Mouse (Mus musculus): ENCODE measurements around the gene Sel1l3. TPM values are rescaled to one million over a fixed set of nuclear protein-coding genes. Genes with fewer than 3 reads are reported as not detected.

The Sel1l3 gene
- polyA plus RNA-seq, 1 experiment from 2014 or later, result 1.1 TPM

DNA sequence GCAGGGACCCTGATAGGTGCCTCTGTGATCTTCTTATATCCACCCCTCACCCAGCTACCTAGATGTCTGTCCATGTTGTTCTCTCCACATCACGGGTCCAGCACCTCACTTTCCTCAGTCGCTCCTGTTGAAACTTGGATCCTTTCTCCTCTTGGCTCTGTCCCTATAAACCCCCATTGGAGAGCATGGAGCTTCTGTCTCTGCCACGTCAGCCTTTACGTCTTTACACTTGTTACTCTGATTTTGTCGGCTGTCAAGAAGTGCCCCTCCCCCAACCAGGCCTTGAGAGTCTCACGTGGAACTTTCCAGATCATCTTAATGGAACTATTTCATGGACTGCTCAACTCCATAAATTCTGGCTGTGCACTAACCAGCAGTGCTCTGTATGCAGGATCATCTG is 2.5 kb downstream of the Sel1l3 start:
- peaks cover 36% of the 10 kb centered on the region for H3K4me1 ChIP-seq
- H3K27ac ChIP-seq (replicated peaks), result no peak overlapping the region
- DNase-seq (ENCODE audit: low spot score), result no peak
- H3K36me3 ChIP-seq, result no peaks in the 10 kb centered on the region
- peaks cover 72% of the 10 kb centered on the region for H3K27me3 ChIP-seq (ENCODE audit: low read depth, poor library complexity, severe bottlenecking)
- H3K9me3 ChIP-seq (replicated peaks), result no peaks in the 10 kb centered on the region
- WGBS, result 57% methylated on average over 6 of the region's 6 CpGs
- H3K4me3 ChIP-seq, result no peak overlapping the region

DNA sequence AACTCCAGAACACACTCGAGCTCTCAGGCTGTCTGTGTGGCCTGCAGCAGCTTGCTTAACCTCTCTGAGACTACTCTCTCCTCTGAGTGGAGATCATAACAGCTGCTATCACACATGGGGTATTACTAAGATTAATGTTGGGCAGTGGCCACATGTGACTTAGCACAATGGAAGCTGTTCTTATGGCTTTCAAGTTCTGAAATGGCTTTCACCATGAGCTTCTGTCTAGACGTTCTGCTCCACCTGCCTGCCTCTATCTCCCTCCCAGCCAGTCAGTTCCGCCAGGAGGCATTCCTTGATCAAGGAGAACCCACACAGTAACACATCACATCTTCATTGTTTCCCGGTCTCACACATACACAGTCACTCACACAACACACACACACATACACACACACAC is 3.2 kb downstream of the Sel1l3 start:
- Histone ChIP-seq H3K27ac (replicated peaks) (no peak overlapping the region), H3K4me3 (no peak overlapping the region), H3K27me3 (ENCODE audit: low read depth, poor library complexity, severe bottlenecking) (peaks cover 67% of the 10 kb centered on the region), H3K9me3 (replicated peaks) (no peaks in the 10 kb centered on the region), H3K4me1 (peaks cover 36% of the 10 kb centered on the region), H3K36me3 (no peaks in the 10 kb centered on the region)
- 78% methylated on average over 4 of the region's 4 CpGs for WGBS
- DNase-seq (ENCODE audit: low spot score), result no peak

GRCm38 (mm10) chr5:53209773-53210172 is 4.0 kb downstream of the Sel1l3 start:
- H3K36me3 ChIP-seq, result no peaks in the 10 kb centered on the region
- no peak for DNase-seq (ENCODE audit: low spot score)
- H3K27me3 ChIP-seq (ENCODE audit: low read depth, poor library complexity, severe bottlenecking), result peaks cover 60% of the 10 kb centered on the region
- H3K4me3 ChIP-seq, result no peak overlapping the region
- no peak overlapping the region for H3K27ac ChIP-seq (replicated peaks)
- WGBS, result 52% methylated on average over 7 of the region's 7 CpGs
- peaks cover 33% of the 10 kb centered on the region for H3K4me1 ChIP-seq
- H3K9me3 ChIP-seq (replicated peaks), result no peaks in the 10 kb centered on the region

DNA sequence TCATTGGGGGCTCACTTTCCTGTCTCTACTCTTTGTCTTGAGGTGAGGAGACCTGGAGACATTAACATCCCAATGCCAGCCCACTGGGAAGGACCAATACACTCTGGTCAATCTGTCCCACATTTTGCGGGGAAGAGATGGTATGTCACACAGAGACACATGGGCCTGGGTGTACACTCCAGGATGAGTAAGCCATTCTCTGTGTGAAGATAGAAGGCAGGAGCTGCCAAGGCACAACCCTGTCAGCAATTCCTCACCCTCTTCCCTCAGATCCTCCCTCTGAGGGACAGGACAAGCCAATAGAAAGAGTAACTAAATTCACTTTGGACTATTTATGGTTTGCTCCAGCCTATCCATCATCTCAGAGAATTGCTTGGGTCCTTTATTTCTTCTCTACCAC is 5.0 kb downstream of the Sel1l3 start:
- no peak for DNase-seq (ENCODE audit: low spot score)
- no peak overlapping the region for H3K27ac ChIP-seq (replicated peaks)
- 97% methylated on average over 1 of the region's 1 CpGs for WGBS
- no peaks in the 10 kb centered on the region for H3K36me3 ChIP-seq
- no peak overlapping the region for H3K4me3 ChIP-seq
- H3K4me1 ChIP-seq, result peaks cover 23% of the 10 kb centered on the region
- H3K27me3 ChIP-seq (ENCODE audit: low read depth, poor library complexity, severe bottlenecking), result peaks cover 49% of the 10 kb centered on the region
- H3K9me3 ChIP-seq (replicated peaks), result no peaks in the 10 kb centered on the region

DNA sequence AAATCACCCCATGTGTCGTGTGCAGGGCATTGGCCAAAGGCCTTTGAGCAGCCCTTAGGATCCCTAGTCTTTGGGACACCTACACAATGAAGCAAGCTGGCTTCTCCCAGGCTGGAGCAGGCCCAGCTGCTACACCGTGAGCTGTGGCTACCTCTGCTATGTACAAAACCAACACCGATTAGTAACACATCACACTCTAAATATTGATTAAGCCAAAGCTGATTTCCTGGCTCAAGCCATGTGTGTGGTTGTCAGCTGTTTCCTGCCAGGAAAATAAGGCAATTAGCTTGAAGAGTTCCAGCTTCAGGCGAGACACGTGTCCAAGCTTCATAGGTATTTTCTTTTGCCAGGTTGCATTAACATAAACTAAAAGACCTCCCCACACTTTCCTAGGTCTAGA is 7.2 kb downstream of the Sel1l3 start:
- Histone ChIP-seq H3K4me3 (no peak overlapping the region), H3K27ac (replicated peaks) (no peak overlapping the region), H3K36me3 (no peaks in the 10 kb centered on the region), H3K27me3 (ENCODE audit: low read depth, poor library complexity, severe bottlenecking) (peaks cover 30% of the 10 kb centered on the region), H3K9me3 (replicated peaks) (no peaks in the 10 kb centered on the region), H3K4me1 (peaks cover 8% of the 10 kb centered on the region)
- 84% methylated on average over 5 of the region's 5 CpGs for WGBS
- no peak for DNase-seq (ENCODE audit: low spot score)

- Histone ChIP-seq H3K4me1 (no peaks in the 10 kb centered on the region), H3K9me3 (replicated peaks) (no peaks in the 10 kb centered on the region), H3K27ac (replicated peaks) (no peak overlapping the region), H3K4me3 (no peak overlapping the region), H3K36me3 (no peaks in the 10 kb centered on the region), H3K27me3 (ENCODE audit: low read depth, poor library complexity, severe bottlenecking) (no peaks in the 10 kb centered on the region)
- WGBS, result 83% methylated on average over 8 of the region's 8 CpGs
- DNase-seq (ENCODE audit: low spot score), result no peak
These were observed 11.0 kb downstream of the Sel1l3 start for GRCm38 (mm10) chr5:53202748-53203147.

DNA sequence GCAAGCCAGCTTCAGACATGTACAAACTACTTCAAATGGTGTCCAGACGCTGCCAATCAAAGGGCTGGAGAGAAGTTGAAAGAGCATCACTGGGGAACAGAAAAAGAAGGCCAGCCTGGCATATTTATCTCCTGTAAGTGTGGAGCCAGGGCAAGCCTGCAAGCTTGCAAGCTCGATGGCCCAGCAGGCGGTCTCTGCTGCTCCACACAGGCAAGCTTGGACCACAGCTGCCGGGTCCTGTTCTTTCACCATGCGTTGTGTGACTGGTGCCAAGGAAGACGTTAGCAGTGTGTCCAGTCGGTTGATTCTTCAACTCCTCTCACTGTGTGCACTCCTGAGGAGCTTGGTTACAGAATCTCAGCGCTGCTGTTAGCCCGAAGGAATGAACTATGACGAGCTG is 12.9 kb downstream of the Sel1l3 start:
- Histone ChIP-seq H3K9me3 (replicated peaks) (no peaks in the 10 kb centered on the region), H3K27me3 (ENCODE audit: low read depth, poor library complexity, severe bottlenecking) (no peaks in the 10 kb centered on the region), H3K4me3 (no peak overlapping the region), H3K4me1 (no peaks in the 10 kb centered on the region), H3K27ac (replicated peaks) (no peak overlapping the region), H3K36me3 (no peaks in the 10 kb centered on the region)
- no peak for DNase-seq (ENCODE audit: low spot score)
- WGBS, result 88% methylated on average over 10 of the region's 10 CpGs

- 79% methylated on average over 1 of the region's 1 CpGs for WGBS
- H3K4me1 ChIP-seq, result no peaks in the 10 kb centered on the region
These were observed 15.3 kb downstream of the Sel1l3 start for GRCm38 (mm10) chr5:53198408-53198807.

GRCm38 (mm10) chr5:53196387-53197088 is 17.2 kb downstream of the Sel1l3 start:
- Histone ChIP-seq H3K4me3 (no peak overlapping the region), H3K27me3 (ENCODE audit: low read depth, poor library complexity, severe bottlenecking) (no peaks in the 10 kb centered on the region), H3K27ac (replicated peaks) (no peak overlapping the region), H3K9me3 (replicated peaks) (no peaks in the 10 kb centered on the region), H3K4me1 (no peaks in the 10 kb centered on the region), H3K36me3 (no peaks in the 10 kb centered on the region)
- no peak for DNase-seq (ENCODE audit: low spot score)
- 80% methylated on average over 10 of the region's 10 CpGs for WGBS

More at GRCm38 (mm10) chr5:53198408-53198807, 15.3 kb downstream of the Sel1l3 start:
- H3K4me3 ChIP-seq, result no peak overlapping the region
- H3K9me3 ChIP-seq (replicated peaks), result no peaks in the 10 kb centered on the region
- no peak overlapping the region for H3K27ac ChIP-seq (replicated peaks)
- no peaks in the 10 kb centered on the region for H3K36me3 ChIP-seq
- H3K27me3 ChIP-seq (ENCODE audit: low read depth, poor library complexity, severe bottlenecking), result no peaks in the 10 kb centered on the region
- DNase-seq (ENCODE audit: low spot score), result no peak

- no peaks in the 10 kb centered on the region for H3K36me3 ChIP-seq
- no peak for DNase-seq (ENCODE audit: low spot score)
- no peaks in the 10 kb centered on the region for H3K27me3 ChIP-seq (ENCODE audit: low read depth, poor library complexity, severe bottlenecking)
- H3K4me1 ChIP-seq, result no peaks in the 10 kb centered on the region
- no peaks in the 10 kb centered on the region for H3K9me3 ChIP-seq (replicated peaks)
- 92% methylated on average over 3 of the region's 3 CpGs for WGBS
- no peak overlapping the region for H3K27ac ChIP-seq (replicated peaks)
- H3K4me3 ChIP-seq, result no peak overlapping the region
These were observed 18.9 kb downstream of the Sel1l3 start for GRCm38 (mm10) chr5:53194841-53195240.

DNA sequence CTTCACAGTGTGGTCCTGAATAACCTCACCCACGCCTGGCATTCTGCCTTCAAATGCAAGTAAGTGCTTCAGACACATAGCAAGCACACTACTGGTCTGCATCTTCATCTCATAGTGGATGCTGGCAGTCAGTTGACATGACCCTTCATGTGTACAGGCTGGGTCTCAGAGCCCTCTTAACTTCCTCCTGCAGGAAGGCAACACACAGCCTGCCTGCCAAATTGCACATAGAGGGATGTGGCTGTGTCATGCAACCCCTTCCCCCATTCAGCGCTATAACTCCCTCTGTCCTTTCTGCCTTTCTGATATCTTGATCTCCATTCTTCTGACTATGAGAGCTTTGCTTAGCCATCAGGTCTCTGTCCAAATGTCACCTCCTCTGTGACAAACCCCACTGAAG is 19.3 kb downstream of the Sel1l3 start:
- DNase-seq (ENCODE audit: low spot score), result no peak
- H3K4me3 ChIP-seq, result no peak overlapping the region
- H3K27ac ChIP-seq (replicated peaks), result no peak overlapping the region
- H3K9me3 ChIP-seq (replicated peaks), result no peaks in the 10 kb centered on the region
- H3K4me1 ChIP-seq, result no peaks in the 10 kb centered on the region
- WGBS, result 84% methylated on average over 2 of the region's 2 CpGs
- no peaks in the 10 kb centered on the region for H3K27me3 ChIP-seq (ENCODE audit: low read depth, poor library complexity, severe bottlenecking)
- no peaks in the 10 kb centered on the region for H3K36me3 ChIP-seq

DNA sequence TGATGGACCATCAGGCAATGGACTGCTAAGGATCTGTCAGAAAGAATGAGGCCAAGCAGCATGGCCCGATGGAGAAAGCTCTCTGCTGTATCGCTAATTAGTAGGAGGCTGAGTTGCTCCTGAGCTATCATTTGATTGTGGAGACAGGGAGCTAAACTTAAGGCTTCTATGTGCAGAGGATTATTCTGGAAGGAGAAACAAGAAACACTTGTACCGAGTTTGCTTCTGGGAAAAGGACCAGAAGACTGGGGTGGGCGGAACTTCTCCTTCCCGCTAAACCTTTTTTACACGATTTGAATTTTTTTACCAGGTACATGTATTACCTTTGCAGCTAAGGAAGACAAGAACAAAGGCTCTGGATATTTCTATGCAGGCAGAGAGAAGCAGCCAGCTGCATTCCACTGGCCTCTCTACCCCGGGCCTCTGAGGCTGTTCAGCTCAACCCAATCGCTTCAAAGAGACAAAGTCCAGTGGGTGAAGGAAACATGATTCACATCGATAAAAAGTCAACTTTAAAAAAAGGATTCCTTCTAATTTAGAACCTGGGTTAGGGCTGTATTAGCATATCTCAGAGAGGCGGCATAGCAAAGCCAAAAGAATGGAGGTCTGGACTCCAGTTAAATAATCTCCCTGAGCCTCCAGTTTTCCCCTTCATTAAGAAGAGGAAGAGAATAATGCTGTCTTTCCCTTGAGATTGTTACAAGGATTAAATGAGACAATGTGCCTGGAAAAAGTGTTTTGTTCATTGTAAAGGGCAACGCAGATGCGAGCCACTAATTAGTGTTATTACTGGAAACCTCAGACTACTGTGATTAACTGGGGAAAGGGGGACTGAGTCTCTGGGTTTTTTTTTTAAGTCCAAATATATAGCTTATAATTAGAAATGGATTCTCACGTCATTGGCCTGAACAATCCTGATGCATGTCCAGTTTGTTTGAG is 20.4 kb downstream of the Sel1l3 start:
- H3K4me1 ChIP-seq, result no peaks in the 10 kb centered on the region
- H3K4me3 ChIP-seq, result no peak overlapping the region
- no peaks in the 10 kb centered on the region for H3K9me3 ChIP-seq (replicated peaks)
- no peaks in the 10 kb centered on the region for H3K27me3 ChIP-seq (ENCODE audit: low read depth, poor library complexity, severe bottlenecking)
- DNase-seq (ENCODE audit: low spot score), result no peak
- no peak overlapping the region for H3K27ac ChIP-seq (replicated peaks)
- WGBS, result 78% methylated on average over 13 of the region's 13 CpGs
- H3K36me3 ChIP-seq, result no peaks in the 10 kb centered on the region

DNA sequence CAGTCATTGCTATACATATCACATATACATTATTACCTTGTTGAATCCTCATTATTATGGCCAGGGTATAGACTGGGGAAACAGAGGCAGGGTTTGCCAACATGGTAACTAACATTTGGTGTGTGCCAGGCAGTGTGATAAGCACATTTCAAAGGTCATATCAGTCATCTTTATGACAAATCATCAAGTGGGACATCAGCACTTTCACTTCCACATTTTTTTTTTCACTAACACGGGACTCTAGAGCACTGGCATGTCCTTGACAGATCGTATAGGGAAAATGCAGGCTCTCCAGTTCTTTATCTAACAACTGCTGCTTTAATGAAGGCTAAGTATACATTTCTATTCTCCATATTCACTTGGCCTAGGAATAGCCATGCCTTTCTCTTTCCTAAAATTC is 25.1 kb downstream of the Sel1l3 start:
- peaks cover 6% of the 10 kb centered on the region for H3K4me1 ChIP-seq
- no peaks in the 10 kb centered on the region for H3K27me3 ChIP-seq (ENCODE audit: low read depth, poor library complexity, severe bottlenecking)
- no peak overlapping the region for H3K4me3 ChIP-seq
- no peak overlapping the region for H3K27ac ChIP-seq (replicated peaks)
- H3K36me3 ChIP-seq, result no peaks in the 10 kb centered on the region
- DNase-seq (ENCODE audit: low spot score), result no peak
- H3K9me3 ChIP-seq (replicated peaks), result no peaks in the 10 kb centered on the region
- WGBS, result 83% methylated on average over 2 of the region's 2 CpGs
